Mouse (Mus musculus): Measurements from ENCODE around the gene Zfyve26. TPM values are rescaled to one million over a fixed set of nuclear protein-coding genes. Genes with fewer than 3 reads are reported as not detected.

Gene Zfyve26
- polyA plus RNA-seq, 1 experiment from 2014 or later: 18.0 TPM

DNA sequence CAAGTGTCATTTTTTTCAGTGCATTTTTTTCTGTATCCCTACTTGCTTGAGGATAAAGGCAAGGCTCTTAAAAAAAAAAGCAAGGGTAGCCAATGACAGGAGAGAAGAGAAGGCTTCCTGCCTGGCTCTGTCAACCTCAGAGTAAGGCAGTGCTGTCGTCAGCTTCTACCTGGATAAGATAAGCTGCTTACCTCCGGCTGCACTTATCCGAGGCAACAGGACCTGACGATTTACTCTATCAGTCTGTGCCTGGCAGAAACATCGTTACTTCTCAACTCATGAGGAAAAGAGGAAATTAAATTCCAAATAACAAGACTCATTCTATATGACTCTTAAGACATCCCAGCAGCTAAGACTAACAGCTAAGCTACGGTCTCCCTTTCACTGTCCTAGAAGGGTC, 53.2 kb downstream of the Zfyve26 start:
- Histone ChIP-seq H3K27ac (ENCODE audit: low read depth, low read length) (no peak overlapping the region), H3K4me3 (ENCODE audit: low read depth, low read length) (no peak overlapping the region), H3K9ac (ENCODE audit: low read depth, low read length) (no peak overlapping the region), H3K9me3 (ENCODE audit: control insufficient read depth, low read length) (no peaks in the 10 kb centered on the region), H3K4me1 (replicated peaks; ENCODE audit: control insufficient read depth, insufficient read depth, low read length) (no peaks in the 10 kb centered on the region), H3K27me3 (replicated peaks; ENCODE audit: control insufficient read depth, insufficient read depth, low read length) (no peaks in the 10 kb centered on the region), H3K4me2 (no peak overlapping the region), H3K36me3 (ENCODE audit: control insufficient read depth, insufficient read depth, low read length) (peaks cover 28% of the 10 kb centered on the region)
- no peak for ATAC-seq (replicated peaks; ENCODE audit: low FRiP score)
- 65% methylated on average over 6 of the region's 6 CpGs for WGBS
- no peak for DNase-seq (ENCODE audit: low spot score)

DNA sequence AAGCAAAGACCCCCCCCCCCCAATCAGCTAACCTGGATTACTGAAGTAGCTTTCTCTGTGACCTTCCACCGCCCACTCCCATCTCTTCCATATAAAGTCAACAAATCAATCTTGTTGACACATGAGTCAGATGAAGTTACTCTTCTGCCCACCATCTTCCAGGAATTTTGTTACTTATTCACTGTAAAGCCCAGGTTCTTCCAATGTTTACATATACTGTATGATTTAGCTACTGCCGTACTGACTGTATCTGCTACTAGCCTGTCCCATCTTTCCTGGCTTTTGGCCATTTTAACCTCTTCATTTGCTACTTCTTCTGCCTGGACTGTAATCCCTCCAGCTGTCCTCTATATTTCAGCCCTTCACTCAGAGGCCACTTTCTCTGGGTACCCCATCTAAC, 54.1 kb downstream of the Zfyve26 start:
- Histone ChIP-seq H3K27ac (ENCODE audit: low read depth, low read length) (no peak overlapping the region), H3K4me2 (no peak overlapping the region), H3K4me3 (ENCODE audit: low read depth, low read length) (no peak overlapping the region), H3K36me3 (ENCODE audit: control insufficient read depth, insufficient read depth, low read length) (peaks cover 28% of the 10 kb centered on the region), H3K9ac (ENCODE audit: low read depth, low read length) (no peak overlapping the region), H3K4me1 (replicated peaks; ENCODE audit: control insufficient read depth, insufficient read depth, low read length) (no peaks in the 10 kb centered on the region), H3K9me3 (ENCODE audit: control insufficient read depth, low read length) (no peaks in the 10 kb centered on the region), H3K27me3 (replicated peaks; ENCODE audit: control insufficient read depth, insufficient read depth, low read length) (no peaks in the 10 kb centered on the region)
- 84% methylated on average over 2 of the region's 2 CpGs for WGBS
- DNase-seq (ENCODE audit: low spot score) (no peak), ATAC-seq (replicated peaks; ENCODE audit: low FRiP score) (no peak)

- no peak overlapping the region for H3K4me3 ChIP-seq (ENCODE audit: low read depth, low read length)
- H3K4me1 ChIP-seq (replicated peaks; ENCODE audit: control insufficient read depth, insufficient read depth, low read length): no peaks in the 10 kb centered on the region
- peaks cover 14% of the 10 kb centered on the region for H3K36me3 ChIP-seq (ENCODE audit: control insufficient read depth, insufficient read depth, low read length)
- no peak overlapping the region for H3K4me2 ChIP-seq
- ATAC-seq (replicated peaks; ENCODE audit: low FRiP score) (no peak), DNase-seq (ENCODE audit: low spot score) (no peak)
- no peak overlapping the region for H3K27ac ChIP-seq (ENCODE audit: low read depth, low read length)
- H3K27me3 ChIP-seq (replicated peaks; ENCODE audit: control insufficient read depth, insufficient read depth, low read length): no peaks in the 10 kb centered on the region
- H3K9me3 ChIP-seq (ENCODE audit: control insufficient read depth, low read length): no peaks in the 10 kb centered on the region
- no peak overlapping the region for H3K9ac ChIP-seq (ENCODE audit: low read depth, low read length)
- 85% methylated on average over 11 of the region's 11 CpGs for WGBS
Observed at GRCm38 (mm10) chr12:79235485-79236080, 60.5 kb downstream of the Zfyve26 start.

GRCm38 (mm10) chr12:79217511-79217910, 78.6 kb downstream of the Zfyve26 start:
- H3K9ac ChIP-seq (ENCODE audit: low read depth, low read length): no peak overlapping the region
- no peaks in the 10 kb centered on the region for H3K36me3 ChIP-seq (ENCODE audit: control insufficient read depth, insufficient read depth, low read length)
- ATAC-seq (replicated peaks; ENCODE audit: low FRiP score): no peak
- no peak overlapping the region for H3K27ac ChIP-seq (ENCODE audit: low read depth, low read length)
- H3K4me1 ChIP-seq (replicated peaks; ENCODE audit: control insufficient read depth, insufficient read depth, low read length): no peaks in the 10 kb centered on the region
- H3K27me3 ChIP-seq (replicated peaks; ENCODE audit: control insufficient read depth, insufficient read depth, low read length): 0 out of 2 replicates have a peak, but pooled peaks cover 4% of the 10 kb centered on the region
- no peaks in the 10 kb centered on the region for H3K9me3 ChIP-seq (ENCODE audit: control insufficient read depth, low read length)
- no peak overlapping the region for H3K4me2 ChIP-seq
- H3K4me3 ChIP-seq (ENCODE audit: low read depth, low read length): no peak overlapping the region
- DNase-seq (ENCODE audit: low spot score): no peak
- WGBS: 65% methylated on average over 5 of the region's 5 CpGs

- H3K9me3 ChIP-seq (ENCODE audit: control insufficient read depth, low read length): no peaks in the 10 kb centered on the region
- H3K27ac ChIP-seq (ENCODE audit: low read depth, low read length): no peak overlapping the region
- H3K9ac ChIP-seq (ENCODE audit: low read depth, low read length): no peak overlapping the region
- no peaks in the 10 kb centered on the region for H3K36me3 ChIP-seq (ENCODE audit: control insufficient read depth, insufficient read depth, low read length)
- WGBS: 87% methylated on average over 8 of the region's 8 CpGs
- no peak for ATAC-seq (replicated peaks; ENCODE audit: low FRiP score)
- no peak for DNase-seq (ENCODE audit: low spot score)
- H3K27me3 ChIP-seq (replicated peaks; ENCODE audit: control insufficient read depth, insufficient read depth, low read length): 0 out of 2 replicates have a peak, but pooled peaks cover 4% of the 10 kb centered on the region
- H3K4me2 ChIP-seq: no peak overlapping the region
- no peak overlapping the region for H3K4me3 ChIP-seq (ENCODE audit: low read depth, low read length)
- 0 out of 2 replicates have a peak, but pooled peaks cover 2% of the 10 kb centered on the region for H3K4me1 ChIP-seq (replicated peaks; ENCODE audit: control insufficient read depth, insufficient read depth, low read length)
Observed at GRCm38 (mm10) chr12:79211447-79211846, 84.7 kb downstream of the Zfyve26 start.

- no peak within 1 kb of the TSS for H3K9ac ChIP-seq (ENCODE audit: low read depth, low read length)
- 0 out of 2 replicates have a peak, but pooled peaks cover 2% of the 10 kb centered on the region for H3K4me1 ChIP-seq (replicated peaks; ENCODE audit: control insufficient read depth, insufficient read depth, low read length)
- peak within 1 kb of the TSS; percentile 35 for H3K4me3 ChIP-seq (ENCODE audit: low read depth, low read length)
- H3K36me3 ChIP-seq (ENCODE audit: control insufficient read depth, insufficient read depth, low read length): no peaks in the 10 kb centered on the region
- ATAC-seq (replicated peaks; ENCODE audit: low FRiP score) (no peak), DNase-seq (ENCODE audit: low spot score) (no peak)
- H3K27ac ChIP-seq (ENCODE audit: low read depth, low read length): no peak within 1 kb of the TSS
- no peaks in the 10 kb centered on the region for H3K9me3 ChIP-seq (ENCODE audit: control insufficient read depth, low read length)
- WGBS: 5% methylated on average over 13 of the region's 13 CpGs
- no peaks in the 10 kb centered on the region for H3K27me3 ChIP-seq (replicated peaks; ENCODE audit: control insufficient read depth, insufficient read depth, low read length)
- peak within 1 kb of the TSS; percentile 55 for H3K4me2 ChIP-seq
Observed at GRCm38 (mm10) chr12:79208703-79209464, 87.2 kb downstream of the Zfyve26 start, which contains the start of gene Rdh12. TSS of gene Rdh12 (plus strand) at chr12:79208914.

GRCm38 (mm10) chr12:79201882-79202281, 94.2 kb downstream of the Zfyve26 start:
- Histone ChIP-seq H3K36me3 (ENCODE audit: control insufficient read depth, insufficient read depth, low read length) (no peaks in the 10 kb centered on the region), H3K4me3 (ENCODE audit: low read depth, low read length) (no peak overlapping the region), H3K4me2 (no peak overlapping the region), H3K27ac (ENCODE audit: low read depth, low read length) (no peak overlapping the region), H3K4me1 (replicated peaks; ENCODE audit: control insufficient read depth, insufficient read depth, low read length) (no peaks in the 10 kb centered on the region), H3K9me3 (ENCODE audit: control insufficient read depth, low read length) (no peaks in the 10 kb centered on the region), H3K27me3 (replicated peaks; ENCODE audit: control insufficient read depth, insufficient read depth, low read length) (no peaks in the 10 kb centered on the region), H3K9ac (ENCODE audit: low read depth, low read length) (no peak overlapping the region)
- DNase-seq (ENCODE audit: low spot score) (no peak), ATAC-seq (replicated peaks; ENCODE audit: low FRiP score) (no peak)
- 49% methylated on average over 3 of the region's 3 CpGs for WGBS

DNA sequence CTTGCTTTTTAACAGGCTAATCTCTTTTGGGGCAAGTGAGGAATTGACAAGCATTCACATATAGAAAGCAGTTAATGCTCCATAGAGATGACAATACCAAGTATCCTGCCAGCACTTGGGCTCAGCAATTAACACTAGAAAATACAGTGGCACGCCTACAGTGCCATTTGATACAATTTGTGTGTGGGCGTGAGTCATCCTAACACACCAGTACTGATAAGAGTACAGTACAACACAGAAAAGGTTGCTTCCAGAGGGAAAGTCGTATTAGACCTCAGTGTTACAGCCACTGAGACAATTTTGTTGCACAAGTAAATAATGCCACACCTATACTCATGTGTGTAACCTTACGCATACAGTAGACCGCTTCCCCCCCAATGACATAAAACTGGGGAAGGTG, 99.0 kb downstream of the Zfyve26 start:
- no peaks in the 10 kb centered on the region for H3K36me3 ChIP-seq (ENCODE audit: control insufficient read depth, insufficient read depth, low read length)

DNA sequence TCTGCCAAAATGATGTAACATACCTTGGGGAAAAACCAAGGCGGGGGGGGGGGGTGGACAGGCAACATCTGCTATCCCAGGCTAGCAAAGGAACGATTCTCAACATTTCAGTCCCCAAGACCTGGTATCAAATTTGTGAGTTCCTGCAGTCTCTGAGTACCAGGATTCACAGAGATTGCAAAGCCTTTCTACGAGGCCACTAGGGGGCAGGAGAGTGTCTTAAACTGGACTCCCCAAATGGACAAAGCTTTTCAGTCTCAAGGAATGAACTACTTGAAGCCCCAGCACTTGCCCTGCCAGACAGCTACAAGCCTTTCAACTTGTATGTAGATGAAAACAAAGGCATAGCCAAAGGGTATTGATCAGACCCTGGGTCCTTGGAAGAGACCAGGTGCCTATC, 102.7 kb downstream of the Zfyve26 start:
- no peaks in the 10 kb centered on the region for H3K9me3 ChIP-seq (ENCODE audit: control insufficient read depth, low read length)
- WGBS: 4% methylated on average over 3 of the region's 3 CpGs
- no peak overlapping the region for H3K9ac ChIP-seq (ENCODE audit: low read depth, low read length)
- H3K4me1 ChIP-seq (replicated peaks; ENCODE audit: control insufficient read depth, insufficient read depth, low read length): peaks cover 8% of the 10 kb centered on the region
- ATAC-seq (replicated peaks; ENCODE audit: low FRiP score): no peak
- no peak overlapping the region for H3K4me3 ChIP-seq (ENCODE audit: low read depth, low read length)
- no peak for DNase-seq (ENCODE audit: low spot score)
- no peaks in the 10 kb centered on the region for H3K27me3 ChIP-seq (replicated peaks; ENCODE audit: control insufficient read depth, insufficient read depth, low read length)
- 0 out of 2 replicates have a peak, but pooled peaks cover under 1% of the 10 kb centered on the region for H3K36me3 ChIP-seq (ENCODE audit: control insufficient read depth, insufficient read depth, low read length)
- H3K27ac ChIP-seq (ENCODE audit: low read depth, low read length): no peak overlapping the region
- H3K4me2 ChIP-seq: no peak overlapping the region

More for the DNA sequence above, 99.0 kb downstream of the Zfyve26 start:
- no peak for DNase-seq (ENCODE audit: low spot score)
- no peak overlapping the region for H3K9ac ChIP-seq (ENCODE audit: low read depth, low read length)
- no peak overlapping the region for H3K4me2 ChIP-seq
- no peak for ATAC-seq (replicated peaks; ENCODE audit: low FRiP score)
- H3K4me3 ChIP-seq (ENCODE audit: low read depth, low read length): no peak overlapping the region
- H3K4me1 ChIP-seq (replicated peaks; ENCODE audit: control insufficient read depth, insufficient read depth, low read length): no peaks in the 10 kb centered on the region
- no peaks in the 10 kb centered on the region for H3K27me3 ChIP-seq (replicated peaks; ENCODE audit: control insufficient read depth, insufficient read depth, low read length)
- no peak overlapping the region for H3K27ac ChIP-seq (ENCODE audit: low read depth, low read length)
- no peaks in the 10 kb centered on the region for H3K9me3 ChIP-seq (ENCODE audit: control insufficient read depth, low read length)
- 77% methylated on average over 5 of the region's 5 CpGs for WGBS

Data from liver, embryonic 11.5 days (tissue).